Mouse (Mus musculus): ENCODE measurements around the gene Chmp6. TPM values are rescaled to one million over a fixed set of nuclear protein-coding genes. Genes with fewer than 3 reads are reported as not detected.
A peak's percentile ranks its signal among the peaks of the same experiment; 100 is the strongest.

Chmp6 gene
- polyA plus RNA-seq, 1 experiment = 60.5 TPM

DNA sequence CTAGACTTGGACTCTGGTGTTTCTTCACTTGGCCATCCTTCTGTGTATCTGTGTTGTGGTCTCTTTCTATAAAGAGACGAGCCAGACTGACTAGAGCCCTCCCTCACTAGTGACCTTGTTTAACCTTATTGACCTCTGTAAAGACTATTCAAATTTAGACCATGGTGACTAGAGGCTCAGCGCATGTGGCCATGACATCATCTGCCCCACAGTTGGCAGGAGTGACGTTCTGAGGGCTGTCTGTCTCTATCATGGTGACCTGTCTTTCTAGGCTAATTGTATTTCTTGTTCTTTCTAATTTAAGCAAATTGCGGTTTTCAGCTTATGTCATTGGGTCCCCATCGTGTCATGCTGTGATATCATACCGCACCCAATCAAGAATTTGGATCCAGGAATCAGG lies 38.1 kb downstream of the Chmp6 start:
- Histone ChIP-seq H3K4me2 (ENCODE audit: low read depth) (no peak overlapping the region), H3ac (ENCODE audit: control insufficient read depth, insufficient read length) (no peak overlapping the region), H3K36me3 (ENCODE audit: control insufficient read depth, insufficient read depth) (no peaks in the 10 kb centered on the region), H3K27me3 (ENCODE audit: control insufficient read depth, insufficient read depth, insufficient read length) (no peaks in the 10 kb centered on the region), H3K4me3 (no peak overlapping the region), H3K79me2 (ENCODE audit: control insufficient read depth, insufficient read depth) (peaks cover 96% of the 10 kb centered on the region)
- TF ChIP-seq E2F4 (IDR thresholded peaks at IDR 0.05; ENCODE audit: insufficient read depth) (no peak), MYOG (IDR thresholded peaks at IDR 0.05; ENCODE audit: control insufficient read depth in 1 of 3, insufficient read depth in 1 of 3, insufficient read length in 2 of 3, low read depth in 2 of 3) (no peak), TCF3 (IDR thresholded peaks at IDR 0.05; ENCODE audit: insufficient read length, low read depth) (no peak), SRF (IDR thresholded peaks at IDR 0.05; ENCODE audit: control insufficient read depth, insufficient read length, low read depth) (no peak), POLR2AphosphoS2 (IDR thresholded peaks at IDR 0.05; ENCODE audit: insufficient read length, low read depth) (no peak), REST (IDR thresholded peaks at IDR 0.05; ENCODE audit: insufficient read depth, insufficient read length) (no peak), USF1 (IDR thresholded peaks at IDR 0.05; ENCODE audit: low read depth) (no peak), MYOD1 (IDR thresholded peaks at IDR 0.05; ENCODE audit: control insufficient read depth in 1 of 3, insufficient read length in 2 of 3, low read depth in 2 of 3) (no peak), MAX (IDR thresholded peaks at IDR 0.05; ENCODE audit: low read depth) (no peak), CEBPB (IDR thresholded peaks at IDR 0.05; ENCODE audit: insufficient read depth, poor library complexity, severe bottlenecking) (no peak), TCF12 (IDR thresholded peaks at IDR 0.05; ENCODE audit: insufficient read depth, poor library complexity, severe bottlenecking) (no peak), POLR2A (IDR thresholded peaks at IDR 0.05; ENCODE audit: insufficient read length, low read depth) (no peak)

DNA sequence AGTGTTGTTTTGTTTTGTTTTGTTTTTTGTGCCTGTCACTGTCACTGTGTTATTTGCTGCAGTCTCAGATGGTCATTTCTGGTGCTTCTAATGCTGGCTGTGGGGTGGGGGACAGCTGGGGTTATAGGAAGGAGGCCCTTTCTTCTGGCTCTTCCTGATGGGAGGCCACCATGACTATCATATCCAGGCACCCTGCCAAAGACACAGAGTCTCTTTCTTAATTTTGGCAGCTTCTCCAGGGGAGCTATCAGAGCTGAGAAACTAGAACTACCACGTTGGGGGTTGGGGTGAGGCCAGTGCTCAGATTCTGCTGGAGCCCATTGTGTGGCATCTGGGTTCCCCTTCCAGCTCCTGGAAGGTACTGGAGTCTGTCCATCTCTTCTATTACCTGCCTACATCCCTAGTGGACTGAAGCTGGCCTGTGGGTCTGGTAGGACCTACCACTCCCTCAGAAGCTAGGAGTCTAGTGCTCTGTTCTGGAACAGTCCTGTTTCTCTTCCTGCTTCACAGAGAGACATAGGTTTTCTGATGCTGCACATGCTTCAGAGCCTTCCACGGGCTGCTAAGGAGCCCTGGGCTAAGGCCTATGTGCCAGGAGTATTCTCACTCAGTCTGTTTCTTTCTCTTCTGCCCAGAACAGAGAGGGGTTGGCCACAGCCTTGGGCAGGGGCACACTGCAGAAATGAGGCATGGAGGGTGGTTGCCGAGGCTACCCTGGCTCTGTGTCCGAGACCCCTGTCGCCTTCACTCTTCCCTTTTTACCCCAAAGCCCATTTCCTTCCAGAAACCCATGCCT lies 39.4 kb downstream of the Chmp6 start:
- peaks cover 94% of the 10 kb centered on the region for H3K79me2 ChIP-seq (ENCODE audit: control insufficient read depth, insufficient read depth)
- TF ChIP-seq MYOG (IDR thresholded peaks at IDR 0.05; ENCODE audit: control insufficient read depth in 1 of 3, insufficient read depth in 1 of 3, insufficient read length in 2 of 3, low read depth in 2 of 3) = no peak
- no peak for TF ChIP-seq MYOD1 (IDR thresholded peaks at IDR 0.05; ENCODE audit: control insufficient read depth in 1 of 3, insufficient read length in 2 of 3, low read depth in 2 of 3)
- no peak for TF ChIP-seq MAX (IDR thresholded peaks at IDR 0.05; ENCODE audit: low read depth)
- H3K36me3 ChIP-seq (ENCODE audit: control insufficient read depth, insufficient read depth) = no peaks in the 10 kb centered on the region
- no peak overlapping the region for H3K4me3 ChIP-seq
- H3ac ChIP-seq (ENCODE audit: control insufficient read depth, insufficient read length) = no peak overlapping the region
- no peaks in the 10 kb centered on the region for H3K27me3 ChIP-seq (ENCODE audit: control insufficient read depth, insufficient read depth, insufficient read length)
- peak overlapping the region; percentile 20 for H3K4me2 ChIP-seq (ENCODE audit: low read depth)

DNA sequence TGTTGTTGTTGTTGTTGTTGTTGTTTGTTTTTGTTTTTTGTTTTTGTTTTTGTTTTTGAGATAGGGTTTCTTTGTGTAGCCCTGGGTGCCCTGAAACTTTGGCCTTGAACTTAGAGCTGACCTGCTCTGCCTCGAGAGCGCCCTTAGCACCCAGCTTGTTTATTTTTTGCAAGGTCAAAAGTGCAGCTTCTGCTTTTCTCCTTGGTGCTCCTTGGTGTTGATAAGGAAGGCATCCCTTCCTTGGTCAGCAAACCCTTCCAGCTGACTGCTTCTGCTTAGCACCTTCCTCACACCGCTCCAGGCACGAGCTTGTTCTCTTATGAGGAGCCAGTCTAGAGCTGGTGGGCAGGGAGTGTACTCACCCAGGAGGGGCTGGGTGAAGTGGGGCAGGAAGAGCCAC lies 41.0 kb downstream of the Chmp6 start:
- no peak overlapping the region for H3ac ChIP-seq (ENCODE audit: control insufficient read depth, insufficient read length)
- H3K4me3 ChIP-seq = no peak overlapping the region
- no peaks in the 10 kb centered on the region for H3K27me3 ChIP-seq (ENCODE audit: control insufficient read depth, insufficient read depth, insufficient read length)
- TF ChIP-seq MYOD1 (IDR thresholded peaks at IDR 0.05; ENCODE audit: control insufficient read depth in 1 of 3, insufficient read length in 2 of 3, low read depth in 2 of 3) (no peak), SRF (IDR thresholded peaks at IDR 0.05; ENCODE audit: control insufficient read depth, insufficient read length, low read depth) (no peak), REST (IDR thresholded peaks at IDR 0.05; ENCODE audit: insufficient read depth, insufficient read length) (no peak), POLR2AphosphoS2 (IDR thresholded peaks at IDR 0.05; ENCODE audit: insufficient read length, low read depth) (no peak), TCF3 (IDR thresholded peaks at IDR 0.05; ENCODE audit: insufficient read length, low read depth) (no peak), USF1 (IDR thresholded peaks at IDR 0.05; ENCODE audit: low read depth) (no peak)
- H3K4me2 ChIP-seq (ENCODE audit: low read depth) = no peak overlapping the region
- H3K36me3 ChIP-seq (ENCODE audit: control insufficient read depth, insufficient read depth) = no peaks in the 10 kb centered on the region
- peaks cover 78% of the 10 kb centered on the region for H3K79me2 ChIP-seq (ENCODE audit: control insufficient read depth, insufficient read depth)

DNA sequence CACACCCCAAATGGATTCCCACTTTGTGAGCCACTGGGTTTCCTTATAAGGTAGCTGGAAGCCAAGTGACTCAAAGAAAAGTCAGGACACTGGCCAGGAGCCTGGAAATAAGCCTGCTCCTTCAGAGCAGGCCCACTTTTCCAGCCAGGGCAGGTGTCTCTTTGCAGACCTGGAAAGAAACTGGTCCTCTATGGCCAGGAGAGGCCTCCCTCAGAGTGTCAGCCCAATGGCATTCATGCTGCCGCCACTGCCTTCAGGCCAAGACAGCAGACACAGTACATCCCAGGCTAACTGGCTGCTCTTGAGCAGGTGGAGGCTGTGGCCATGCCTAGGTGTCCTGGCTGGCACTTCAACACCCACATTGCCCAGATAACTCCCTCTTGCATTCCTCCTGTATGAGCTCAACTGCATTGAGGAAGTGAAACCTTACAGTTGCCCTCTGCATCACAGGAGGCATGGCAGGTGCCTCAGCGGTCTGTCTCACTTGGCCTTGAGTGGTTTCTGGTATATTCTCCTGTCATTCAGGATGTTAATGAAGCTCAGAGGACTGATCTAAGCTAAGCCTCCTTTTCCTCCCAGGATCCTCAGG lies 41.6 kb downstream of the Chmp6 start:
- no peak overlapping the region for H3K4me2 ChIP-seq (ENCODE audit: low read depth)
- H3K79me2 ChIP-seq (ENCODE audit: control insufficient read depth, insufficient read depth) = peaks cover 72% of the 10 kb centered on the region
- no peaks in the 10 kb centered on the region for H3K27me3 ChIP-seq (ENCODE audit: control insufficient read depth, insufficient read depth, insufficient read length)
- no peak overlapping the region for H3ac ChIP-seq (ENCODE audit: control insufficient read depth, insufficient read length)
- peaks cover 4% of the 10 kb centered on the region for H3K36me3 ChIP-seq (ENCODE audit: control insufficient read depth, insufficient read depth)
- TF ChIP-seq MYOD1 (IDR thresholded peaks at IDR 0.05; ENCODE audit: control insufficient read depth in 1 of 3, insufficient read length in 2 of 3, low read depth in 2 of 3) = no peak
- TF ChIP-seq SRF (IDR thresholded peaks at IDR 0.05; ENCODE audit: control insufficient read depth, insufficient read length, low read depth) = no peak
- no peak for TF ChIP-seq E2F4 (IDR thresholded peaks at IDR 0.05; ENCODE audit: insufficient read depth)
- no peak for TF ChIP-seq TCF12 (IDR thresholded peaks at IDR 0.05; ENCODE audit: insufficient read depth, poor library complexity, severe bottlenecking)
- TF ChIP-seq POLR2AphosphoS2 (IDR thresholded peaks at IDR 0.05; ENCODE audit: insufficient read length, low read depth) = no peak
- no peak overlapping the region for H3K4me3 ChIP-seq

DNA sequence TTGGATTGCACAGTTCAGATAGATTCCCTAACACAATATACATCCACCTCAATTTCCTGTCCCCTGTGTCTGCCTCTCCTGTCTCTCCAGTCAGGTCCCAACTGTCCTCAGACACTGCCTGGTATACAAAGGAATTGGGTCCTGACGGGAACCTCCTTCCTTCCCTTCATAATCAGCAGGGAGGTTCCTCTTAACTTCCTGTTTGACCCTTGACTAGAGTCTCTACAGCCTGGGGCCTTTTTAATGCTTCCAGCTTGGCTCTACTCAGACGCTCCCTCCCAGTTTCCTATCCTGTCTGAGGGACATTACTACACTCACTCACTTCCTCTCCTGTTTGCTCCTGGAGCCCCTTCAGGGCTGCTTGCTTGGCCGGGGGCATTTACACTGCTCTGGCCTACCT lies 42.2 kb downstream of the Chmp6 start:
- no peak for TF ChIP-seq POLR2A (IDR thresholded peaks at IDR 0.05; ENCODE audit: insufficient read length, low read depth)
- no peak for TF ChIP-seq POLR2AphosphoS2 (IDR thresholded peaks at IDR 0.05; ENCODE audit: insufficient read length, low read depth)
- no peak for TF ChIP-seq MYOD1 (IDR thresholded peaks at IDR 0.05; ENCODE audit: control insufficient read depth in 1 of 3, insufficient read length in 2 of 3, low read depth in 2 of 3)
- no peak for TF ChIP-seq TCF12 (IDR thresholded peaks at IDR 0.05; ENCODE audit: insufficient read depth, poor library complexity, severe bottlenecking)
- no peak for TF ChIP-seq SRF (IDR thresholded peaks at IDR 0.05; ENCODE audit: control insufficient read depth, insufficient read length, low read depth)
- TF ChIP-seq TCF3 (IDR thresholded peaks at IDR 0.05; ENCODE audit: insufficient read length, low read depth) = no peak
- no peak for TF ChIP-seq REST (IDR thresholded peaks at IDR 0.05; ENCODE audit: insufficient read depth, insufficient read length)
- TF ChIP-seq MAX (IDR thresholded peaks at IDR 0.05; ENCODE audit: low read depth) = no peak
- no peak for TF ChIP-seq E2F4 (IDR thresholded peaks at IDR 0.05; ENCODE audit: insufficient read depth)
- TF ChIP-seq USF1 (IDR thresholded peaks at IDR 0.05; ENCODE audit: low read depth) = no peak
- no peak for TF ChIP-seq MYOG (IDR thresholded peaks at IDR 0.05; ENCODE audit: control insufficient read depth in 1 of 3, insufficient read depth in 1 of 3, insufficient read length in 2 of 3, low read depth in 2 of 3)
- no peak for TF ChIP-seq CEBPB (IDR thresholded peaks at IDR 0.05; ENCODE audit: insufficient read depth, poor library complexity, severe bottlenecking)
- H3K27me3 ChIP-seq (ENCODE audit: control insufficient read depth, insufficient read depth, insufficient read length) = no peaks in the 10 kb centered on the region

More for the DNA sequence above, 42.2 kb downstream of the Chmp6 start:
- H3K4me2 ChIP-seq (ENCODE audit: low read depth) = no peak overlapping the region
- H3K4me3 ChIP-seq = no peak overlapping the region
- H3ac ChIP-seq (ENCODE audit: control insufficient read depth, insufficient read length) = no peak overlapping the region
- H3K36me3 ChIP-seq (ENCODE audit: control insufficient read depth, insufficient read depth) = peaks cover 10% of the 10 kb centered on the region
- H3K79me2 ChIP-seq (ENCODE audit: control insufficient read depth, insufficient read depth) = peaks cover 66% of the 10 kb centered on the region
